9 mouse cellular contexts compared by ENCODE assay signal in genomic region chr16:32660095-32660494, GRCm38 (mm10). TPM values are rescaled to one million over a fixed set of nuclear protein-coding genes. Genes with fewer than 3 reads are reported as not detected.
DNase-seq lines count a peak whose midpoint lies in the region; ATAC-seq and TF ChIP-seq lines count a peak whose summit lies in the region.
"Had no signal": no experiment of that assay in that cellular context is flagged by ENCODE, and none has a peak within 500 bp of the region (broad histone marks: within the 10 kb centered on the region; RNA-seq: fewer than 3 reads in every experiment).

No protein-coding gene starts in this region.

- peaks cover 17% of the 10 kb centered on the region for H3K4me1 ChIP-seq in liver, adult 2 months (ENCODE audit: control insufficient read depth, insufficient read depth, low read length)
- peaks cover 50% of the 10 kb centered on the region for H3K4me1 ChIP-seq in limb, embryonic 14.5 days (ENCODE audit: control insufficient read depth, insufficient read depth, low read length)

- H3K4me3 ChIP-seq in liver, adult 2 months (ENCODE audit: insufficient read depth, low read depth, low read length), result no peak overlapping the region
- no peak overlapping the region for H3K4me3 ChIP-seq in limb, embryonic 14.5 days (replicated peaks; ENCODE audit: low read length)

- H3K79me2 ChIP-seq in liver, adult 2 months (ENCODE audit: control insufficient read depth, insufficient read depth, low read length), result peaks cover 2% of the 10 kb centered on the region; the same call in 1 of the 2 replicates

- no peak for ATAC-seq in cerebellum, adult (ENCODE audit: insufficient number of reproducible peaks, low FRiP score, low TSS enrichment)
- no peak for ATAC-seq in limb, embryonic 14.5 days (ENCODE audit: low FRiP score, low read depth)
- ATAC-seq: activated CD4-positive, CD25-positive, alpha-beta regulatory T cell, adult 4 months had no signal

- no peaks in the 10 kb centered on the region for H3K36me3 ChIP-seq in liver, adult 2 months (ENCODE audit: control insufficient read depth, insufficient read depth, low read length)
- peaks cover 10% of the 10 kb centered on the region for H3K36me3 ChIP-seq in limb, embryonic 14.5 days (ENCODE audit: control insufficient read depth, insufficient read depth, low read length)

- 11% methylated on average over 1 of the region's 1 CpGs for WGBS in liver, adult 2 months
- 30% methylated on average over 1 of the region's 1 CpGs for WGBS in limb, embryonic 14.5 days

- H3K27ac ChIP-seq in liver, adult 2 months (replicated peaks; ENCODE audit: insufficient read depth, low read depth, low read length), result peak overlapping the region; percentile 81
- H3K27ac ChIP-seq in limb, embryonic 14.5 days (replicated peaks; ENCODE audit: low read depth, low read length), result 0 out of 2 replicates have a peak overlapping the region, but pooled peaks have one; percentile 2

- H3K9me3 ChIP-seq in limb, embryonic 14.5 days (ENCODE audit: control insufficient read depth, low read length), result no peaks in the 10 kb centered on the region

- DNase-seq in cerebellum, adult 11-12 months, result peak; percentile 62
- no peak for DNase-seq in liver, adult 2 months (ENCODE audit: extremely low read depth, low read depth, low spot score)
- DNase-seq in liver, result no peak
- DNase-seq in limb, embryonic 14.5 days (ENCODE audit: low spot score), result no peak
- peak; percentile 76 to 89 for DNase-seq in thymus, adult 18-20 months
- DNase-seq in layer of hippocampus, adult 9-11 months, result no peak
- DNase-seq in left cerebral cortex, adult 11 months (ENCODE audit: low spot score), result no peak

- H3K27me3 ChIP-seq in liver, adult 2 months (ENCODE audit: control insufficient read depth, insufficient read depth, low read length), result no peaks in the 10 kb centered on the region
- no peaks in the 10 kb centered on the region for H3K27me3 ChIP-seq in limb, embryonic 14.5 days (ENCODE audit: control insufficient read depth, insufficient read depth, low read length)

- no peak for TF ChIP-seq POLR2A in liver, adult 2 months (IDR thresholded peaks at IDR 0.05; ENCODE audit: extremely low read depth, insufficient read depth, low read length)
- no peak for TF ChIP-seq POLR2A in limb, embryonic 14.5 days (IDR thresholded peaks at IDR 0.05; ENCODE audit: borderline replicate concordance, extremely low read depth, insufficient read depth, insufficient read length)

- no peak for TF ChIP-seq CTCF in liver, adult 2 months (IDR thresholded peaks at IDR 0.05; ENCODE audit: low read depth, low read length)

- no peak overlapping the region for H3K4me2 ChIP-seq in limb, embryonic 14.5 days (replicated peaks; ENCODE audit: low read depth, low read length, severe bottlenecking)

- 0 out of 2 replicates have a peak overlapping the region, but pooled peaks have one; percentile 9 for H3K9ac ChIP-seq in liver, adult 2 months (ENCODE audit: low read depth, low read length)
- no peak overlapping the region for H3K9ac ChIP-seq in limb, embryonic 14.5 days (ENCODE audit: low read depth, low read length, severe bottlenecking)

RNA-seq across cellular contexts. Expression of gene Tnk2, which starts 16.4 kb away (rescaled TPM):
- total RNA-seq in liver, adult 2 months (2014; rRNA removed), result 1.9 and 4.9 TPM in 2 replicates
- polyA plus RNA-seq in liver, adult 2 months (2012; rRNA removed), result 33.4 and 35.7 TPM in 2 replicates
- polyA plus RNA-seq in limb, embryonic 14.5 days (2012; rRNA removed), result 98.1 and 141 TPM in 2 replicates
- polyA plus RNA-seq in limb, embryonic 14.5 days (2014; fragmentation: Nextera tagmentation; extraction: Ambion mirVana), result 16.0 and 17.6 TPM in 2 replicates

RNA-seq across cellular contexts. Expression of gene Tfrc, which starts 51.4 kb away (rescaled TPM):
- 16.0 and 36.5 TPM in 2 replicates for total RNA-seq in liver, adult 2 months (2014; rRNA removed)
- 3.9 and 4.4 TPM in 2 replicates for polyA plus RNA-seq in liver, adult 2 months (2012; rRNA removed)
- polyA plus RNA-seq in limb, embryonic 14.5 days (2012; rRNA removed), result 28.6 and 33.6 TPM in 2 replicates
- polyA plus RNA-seq in limb, embryonic 14.5 days (2014; fragmentation: Nextera tagmentation; extraction: Ambion mirVana), result 33.4 and 33.8 TPM in 2 replicates

Comparison
In these comparisons a context has a peak if more than half of its experiments do, and no peak if none do; other contexts are left out.
1. DNase-seq: peak in cerebellum, adult 11-12 months (single experiment) and thymus, adult 18-20 months (2 of 2); none in liver, adult 2 months (single experiment), liver (single experiment), limb, embryonic 14.5 days (single experiment), layer of hippocampus, adult 9-11 months (single experiment) and left cerebral cortex, adult 11 months (single experiment).